8 mouse cellular contexts compared by ENCODE assay signal in genomic region chr12:111670976-111671375, GRCm38 (mm10). TPM values are rescaled to one million over a fixed set of nuclear protein-coding genes. Genes with fewer than 3 reads are reported as not detected.
DNase-seq lines count a peak whose midpoint lies in the region; ATAC-seq and TF ChIP-seq lines count a peak whose summit lies in the region.

No protein-coding gene starts in this region.

- H3K9ac ChIP-seq in kidney, embryonic 15.5 days, result peak overlapping the region; percentile 60; the same call in 1 of the 2 replicates
- H3K9ac ChIP-seq in hindbrain, embryonic 12.5 days, result peak overlapping the region; percentile 91
- H3K9ac ChIP-seq in midbrain, embryonic 13.5 days (replicated peaks), result peak overlapping the region; percentile 98

- peaks cover 49% of the 10 kb centered on the region for H3K4me1 ChIP-seq in kidney, embryonic 15.5 days
- peaks cover 43% of the 10 kb centered on the region for H3K4me1 ChIP-seq in bone marrow macrophage, adult 2 months (ENCODE audit: control insufficient read depth, insufficient read depth, low read length)
- H3K4me1 ChIP-seq in hindbrain, embryonic 12.5 days, result peaks cover 36% of the 10 kb centered on the region
- peaks cover 42% of the 10 kb centered on the region for H3K4me1 ChIP-seq in midbrain, embryonic 13.5 days (replicated peaks)

- DNase-seq in kidney, adult 8-10 months, result no peak
- no peak for DNase-seq in spleen, adult 12 weeks (ENCODE audit: low spot score)
- no peak for DNase-seq in adrenal gland, postnatal 14 days
- no peak for DNase-seq in ovary, postnatal 14 days (ENCODE audit: low spot score)

- H3K4me3 ChIP-seq in kidney, embryonic 15.5 days (replicated peaks), result peak overlapping the region; percentile 63
- H3K4me3 ChIP-seq in bone marrow macrophage, adult 2 months (ENCODE audit: insufficient read depth, low read length), result peak overlapping the region; percentile 89
- peak overlapping the region; percentile 87 for H3K4me3 ChIP-seq in hindbrain, embryonic 12.5 days
- H3K4me3 ChIP-seq in midbrain, embryonic 13.5 days (replicated peaks), result peak overlapping the region; percentile 87

- no peak for TF ChIP-seq CTCF in bone marrow macrophage, adult 2 months (IDR thresholded peaks at IDR 0.05; ENCODE audit: low read depth, low read length)

- ATAC-seq in kidney, embryonic 15.5 days (replicated peaks; ENCODE audit: low FRiP score), result no peak
- ATAC-seq in hindbrain, embryonic 12.5 days (ENCODE audit: low FRiP score), result peak; percentile 14
- peak; percentile 0; the same call in 1 of the 2 replicates for ATAC-seq in midbrain, embryonic 13.5 days

- peak overlapping the region; percentile 97 for H3K4me2 ChIP-seq in kidney, embryonic 15.5 days
- H3K4me2 ChIP-seq in hindbrain, embryonic 12.5 days (replicated peaks), result peak overlapping the region; percentile 90
- peak overlapping the region; percentile 98 for H3K4me2 ChIP-seq in midbrain, embryonic 13.5 days (replicated peaks)

- H3K27ac ChIP-seq in kidney, embryonic 15.5 days, result no peak overlapping the region
- no peak overlapping the region for H3K27ac ChIP-seq in bone marrow macrophage, adult 2 months (ENCODE audit: insufficient read depth, low read depth, low read length)
- peak overlapping the region; percentile 90 for H3K27ac ChIP-seq in hindbrain, embryonic 12.5 days
- H3K27ac ChIP-seq in midbrain, embryonic 13.5 days, result peak overlapping the region; percentile 95

- H3K36me3 ChIP-seq in kidney, embryonic 15.5 days, result no peaks in the 10 kb centered on the region
- peaks cover 27% of the 10 kb centered on the region for H3K36me3 ChIP-seq in hindbrain, embryonic 12.5 days
- H3K36me3 ChIP-seq in midbrain, embryonic 13.5 days, result peaks cover 26% of the 10 kb centered on the region

- no peaks in the 10 kb centered on the region for H3K9me3 ChIP-seq in kidney, embryonic 15.5 days (replicated peaks)
- H3K9me3 ChIP-seq in hindbrain, embryonic 12.5 days (replicated peaks), result no peaks in the 10 kb centered on the region
- no peaks in the 10 kb centered on the region for H3K9me3 ChIP-seq in midbrain, embryonic 13.5 days

- TF ChIP-seq POLR2A in bone marrow macrophage, adult 2 months (IDR thresholded peaks at IDR 0.05; ENCODE audit: borderline replicate concordance, low read depth, low read length), result no peak

- 1% methylated on average over 35 of the region's 35 CpGs for WGBS in kidney, embryonic 15.5 days
- 2% methylated on average over 35 of the region's 35 CpGs for WGBS in hindbrain, embryonic 12.5 days
- under 1% methylated on average over 33 of the region's 35 CpGs for WGBS in midbrain, embryonic 13.5 days

- H3K27me3 ChIP-seq in kidney, embryonic 15.5 days, result peaks cover 62% of the 10 kb centered on the region
- H3K27me3 ChIP-seq in hindbrain, embryonic 12.5 days, result peaks cover 16% of the 10 kb centered on the region
- peaks cover 5% of the 10 kb centered on the region for H3K27me3 ChIP-seq in midbrain, embryonic 13.5 days

RNA-seq across cellular contexts. Expression of gene Ckb, which starts 1.2 kb away (rescaled TPM):
- polyA plus RNA-seq in kidney, embryonic 15.5 days (2015; fragmentation: Nextera tagmentation; extraction: Ambion mirVana), result 126 and 154 TPM in 2 replicates
- 388 and 396 TPM in 2 replicates for polyA plus RNA-seq in bone marrow macrophage, adult 2 months (2012; ENCODE audit: insufficient read depth, insufficient read length, missing spikeins)
- polyA plus RNA-seq in hindbrain, embryonic 12.5 days (2016; fragmentation: Nextera tagmentation; extraction: Ambion mirVana), result 1,558 and 1,759 TPM in 2 replicates
- polyA plus RNA-seq in midbrain, embryonic 13.5 days (2015; fragmentation: Nextera tagmentation; extraction: Ambion mirVana), result 1,952 and 2,005 TPM in 2 replicates
- 62.6 and 83.5 TPM in 2 replicates for total RNA-seq in adrenal gland, postnatal 14 days (2021)

RNA-seq across cellular contexts. Expression of gene Trmt61a, which starts 6.9 kb away (rescaled TPM):
- polyA plus RNA-seq in kidney, embryonic 15.5 days (2015; fragmentation: Nextera tagmentation; extraction: Ambion mirVana), result 10.7 and 12.8 TPM in 2 replicates
- polyA plus RNA-seq in bone marrow macrophage, adult 2 months (2012; ENCODE audit: insufficient read depth, insufficient read length, missing spikeins), result 1.2 and 2.4 TPM in 2 replicates
- 10.7 and 10.8 TPM in 2 replicates for polyA plus RNA-seq in hindbrain, embryonic 12.5 days (2016; fragmentation: Nextera tagmentation; extraction: Ambion mirVana)
- polyA plus RNA-seq in midbrain, embryonic 13.5 days (2015; fragmentation: Nextera tagmentation; extraction: Ambion mirVana), result 9.0 and 9.4 TPM in 2 replicates
- 14.2 and 15.5 TPM in 2 replicates for total RNA-seq in adrenal gland, postnatal 14 days (2021)

RNA-seq across cellular contexts. Expression of gene Bag5, which starts 42.1 kb away (rescaled TPM):
- polyA plus RNA-seq in kidney, embryonic 15.5 days (2015; fragmentation: Nextera tagmentation; extraction: Ambion mirVana), result 51.4 and 53.6 TPM in 2 replicates
- polyA plus RNA-seq in bone marrow macrophage, adult 2 months (2012; ENCODE audit: insufficient read depth, insufficient read length, missing spikeins), result 15.1 and 18.1 TPM in 2 replicates
- polyA plus RNA-seq in hindbrain, embryonic 12.5 days (2016; fragmentation: Nextera tagmentation; extraction: Ambion mirVana), result 60.4 and 62.3 TPM in 2 replicates
- polyA plus RNA-seq in midbrain, embryonic 13.5 days (2015; fragmentation: Nextera tagmentation; extraction: Ambion mirVana), result 63.9 and 68.2 TPM in 2 replicates
- total RNA-seq in adrenal gland, postnatal 14 days (2021), result 32.5 and 34.6 TPM in 2 replicates

RNA-seq across cellular contexts. Expression of gene Apopt1, which starts 42.1 kb away (rescaled TPM):
- polyA plus RNA-seq in kidney, embryonic 15.5 days (2015; fragmentation: Nextera tagmentation; extraction: Ambion mirVana), result 53.5 and 57.4 TPM in 2 replicates
- 34.5 and 38.7 TPM in 2 replicates for polyA plus RNA-seq in bone marrow macrophage, adult 2 months (2012; ENCODE audit: insufficient read depth, insufficient read length, missing spikeins)
- 49.9 and 54.0 TPM in 2 replicates for polyA plus RNA-seq in hindbrain, embryonic 12.5 days (2016; fragmentation: Nextera tagmentation; extraction: Ambion mirVana)
- polyA plus RNA-seq in midbrain, embryonic 13.5 days (2015; fragmentation: Nextera tagmentation; extraction: Ambion mirVana), result 59.5 and 59.6 TPM in 2 replicates
- 72.5 and 73.3 TPM in 2 replicates for total RNA-seq in adrenal gland, postnatal 14 days (2021)

Comparison
In these comparisons a context has a peak if more than half of its experiments do, and no peak if none do; other contexts are left out.
1. H3K27ac ChIP-seq: peak in hindbrain, embryonic 12.5 days (single experiment) and midbrain, embryonic 13.5 days (single experiment); none in kidney, embryonic 15.5 days (single experiment) and bone marrow macrophage, adult 2 months (single experiment).
2. Peak in every context shown above with its lines, with median percentiles within 50 percentile points of each other: H3K4me2 ChIP-seq, H3K4me3 ChIP-seq and H3K9ac ChIP-seq.